In genomic region chr8:84785756-84786677, GRCm38 (mm10) we compare ENCODE assay signal across 1 mouse cellular context.
TF ChIP-seq lines count a peak whose summit lies in the region.

No protein-coding gene starts in this region.

TF ChIP-seq in ES-E14, 5 proteins besides CTCF, POLR2A, EP300 and RAD21 (continued from another document):
- no peak for TF ChIP-seq ZNF384 (IDR thresholded peaks at IDR 0.05; ENCODE audit: low read depth, low read length)
- no peak for TF ChIP-seq CHD2 (IDR thresholded peaks at IDR 0.05; ENCODE audit: low read depth, low read length)
- no peak for TF ChIP-seq ZC3H11A (IDR thresholded peaks at IDR 0.05; ENCODE audit: borderline replicate concordance, low read depth, low read length)
- no peak for TF ChIP-seq MAFK (IDR thresholded peaks at IDR 0.05; ENCODE audit: insufficient read depth, low read depth, low read length)
